ENCODE assay signal across 31 mouse cellular contexts in the genomic region with DNA sequence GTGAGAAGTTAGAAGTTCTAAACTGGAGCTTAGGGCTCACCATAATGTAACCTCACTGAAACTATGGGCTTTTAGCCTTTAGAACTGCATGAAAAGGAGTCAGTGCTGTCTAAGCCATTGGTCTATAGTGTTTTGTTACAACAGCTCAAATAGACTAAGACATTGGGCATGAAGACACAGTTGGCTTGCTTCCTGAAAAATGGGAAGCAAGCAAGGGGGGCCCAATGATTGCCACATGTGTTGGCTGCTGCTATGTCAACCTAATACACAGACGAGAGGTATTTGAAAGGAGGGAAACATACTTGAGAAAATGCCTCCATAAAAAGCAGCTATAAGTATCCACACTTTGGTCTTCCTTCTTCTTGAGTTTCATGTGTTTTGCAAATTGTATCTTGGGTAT.
"Had no signal": no experiment of that assay in that cellular context is flagged by ENCODE, and none has a peak within 500 bp of the region (broad histone marks: within the 10 kb centered on the region; RNA-seq: fewer than 3 reads in every experiment).

No protein-coding gene starts in this region.

- DNase-seq: left cerebral cortex, postnatal 4 days; liver; liver, embryonic 13.5 days; liver, postnatal 0 days; lung, adult 18-20 months; lung, adult 2 months; lung, embryonic 14.5 days; lung, postnatal 10 days; lung, postnatal 14 days; lung, postnatal 36 days; lung, postnatal 4 days; midbrain, embryonic 14.5 days had no signal

- H3K27me3 ChIP-seq: limb, embryonic 12.5 days; limb, embryonic 13.5 days; limb, embryonic 15.5 days; liver, embryonic 12.5 days; liver, embryonic 13.5 days; liver, embryonic 15.5 days; lung, embryonic 15.5 days; midbrain, embryonic 12.5 days; midbrain, embryonic 13.5 days; midbrain, embryonic 15.5 days had no signal

- H3K4me3 ChIP-seq: limb, embryonic 10.5 days; limb, embryonic 12.5 days; limb, embryonic 13.5 days; limb, embryonic 15.5 days; liver, embryonic 12.5 days; liver, embryonic 13.5 days; liver, embryonic 15.5 days; lung, embryonic 15.5 days; megakaryocyte, embryonic 14.5 days; midbrain, embryonic 10.5 days; midbrain, embryonic 12.5 days; midbrain, embryonic 13.5 days; midbrain, embryonic 15.5 days; myocyte had no signal

- H3K27ac ChIP-seq: limb, embryonic 10.5 days; limb, embryonic 12.5 days; limb, embryonic 13.5 days; limb, embryonic 15.5 days; liver, embryonic 12.5 days; liver, embryonic 13.5 days; liver, embryonic 14.5 days; liver, embryonic 15.5 days; lung, embryonic 15.5 days; macrophage; midbrain, embryonic 10.5 days; midbrain, embryonic 12.5 days; midbrain, embryonic 13.5 days; midbrain, embryonic 15.5 days had no signal

- ATAC-seq: liver, embryonic 12.5 days; liver, postnatal 0 days; lung, postnatal 0 days; midbrain, embryonic 13.5 days; midbrain, embryonic 15.5 days; midbrain, embryonic 16.5 days had no signal

- H3K9me3 ChIP-seq: limb, embryonic 10.5 days; limb, embryonic 12.5 days; limb, embryonic 13.5 days; limb, embryonic 15.5 days; liver, embryonic 12.5 days; liver, embryonic 13.5 days; liver, embryonic 15.5 days; lung, embryonic 15.5 days; megakaryocyte, embryonic 14.5 days; midbrain, embryonic 10.5 days; midbrain, embryonic 12.5 days; midbrain, embryonic 13.5 days; midbrain, embryonic 15.5 days had no signal

- H3K36me3 ChIP-seq: limb, embryonic 10.5 days; limb, embryonic 12.5 days; limb, embryonic 13.5 days; limb, embryonic 15.5 days; liver, embryonic 12.5 days; liver, embryonic 13.5 days; liver, embryonic 15.5 days; lung, embryonic 15.5 days; midbrain, embryonic 10.5 days; midbrain, embryonic 12.5 days; midbrain, embryonic 13.5 days; midbrain, embryonic 15.5 days had no signal

- H3K4me1 ChIP-seq: limb, embryonic 10.5 days; limb, embryonic 12.5 days; limb, embryonic 13.5 days; limb, embryonic 15.5 days; liver, embryonic 12.5 days; liver, embryonic 13.5 days; liver, embryonic 15.5 days; lung, embryonic 15.5 days; megakaryocyte, embryonic 14.5 days; midbrain, embryonic 10.5 days; midbrain, embryonic 12.5 days; midbrain, embryonic 13.5 days; midbrain, embryonic 15.5 days had no signal

- H3K9ac ChIP-seq: limb, embryonic 12.5 days; limb, embryonic 13.5 days; limb, embryonic 15.5 days; liver, embryonic 12.5 days; liver, embryonic 13.5 days; liver, embryonic 14.5 days; liver, embryonic 15.5 days; liver, postnatal 0 days; lung, embryonic 14.5 days; lung, embryonic 15.5 days; midbrain, embryonic 12.5 days; midbrain, embryonic 13.5 days; midbrain, embryonic 15.5 days had no signal

- H3K4me2 ChIP-seq: limb, embryonic 12.5 days; limb, embryonic 13.5 days; limb, embryonic 15.5 days; liver, embryonic 11.5 days; liver, embryonic 12.5 days; liver, embryonic 13.5 days; liver, embryonic 15.5 days; lung, embryonic 14.5 days; lung, embryonic 15.5 days; midbrain, embryonic 11.5 days; midbrain, embryonic 12.5 days; midbrain, embryonic 13.5 days; midbrain, embryonic 15.5 days had no signal
